Mouse (Mus musculus): ENCODE data around the gene Hdgfl2. TPM values are rescaled to one million over a fixed set of nuclear protein-coding genes. Genes with fewer than 3 reads are reported as not detected.
"Not testable (repeated sequence)": the region's sequence is repeated elsewhere in the genome, so short reads cannot be mapped to it uniquely, and the experiment has no call there.

Hdgfl2 gene
- total and polyA plus RNA-seq, 2 experiments from 2014 or later: 96.4 to 114 TPM

DNA sequence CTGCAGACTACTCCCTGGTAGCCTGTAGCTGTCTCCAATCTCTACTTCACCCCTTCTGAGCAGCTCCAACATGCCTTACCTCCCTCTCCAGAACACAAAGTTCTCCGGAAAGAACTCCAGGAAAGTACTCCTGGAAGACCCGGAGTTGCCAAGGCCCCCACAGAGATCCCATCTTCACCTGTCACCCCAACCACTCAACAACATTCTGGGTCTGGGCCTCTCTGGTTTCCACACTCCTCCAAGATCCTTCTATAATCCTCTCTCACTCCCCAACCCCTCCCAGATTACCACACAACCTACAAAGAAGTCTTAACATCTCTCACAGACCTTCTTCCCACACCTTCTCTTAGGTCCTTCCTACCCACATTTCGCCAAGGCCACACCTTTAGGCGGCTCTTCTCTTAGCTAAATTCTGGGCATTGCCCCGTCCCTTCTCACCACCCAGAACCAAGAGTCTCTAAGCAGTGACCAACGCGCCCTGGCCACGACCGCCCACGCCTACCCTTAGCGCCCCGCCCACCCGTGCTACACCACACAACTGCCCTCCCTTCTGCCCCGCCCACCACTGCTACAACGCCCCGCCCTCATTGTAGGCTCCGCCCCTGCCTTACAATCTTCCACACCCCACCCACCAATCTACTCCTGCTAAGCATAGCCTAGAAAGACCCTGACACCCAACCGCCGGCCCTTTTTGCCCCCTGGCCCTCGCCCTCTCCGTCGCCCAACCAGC, 5.2 kb upstream of the Hdgfl2 start:
- Histone ChIP-seq H3K36me3 (ENCODE audit: insufficient read depth) (peaks cover 38% of the 10 kb centered on the region), H3K27me3 (ENCODE audit: insufficient read depth, low read length) (no peaks in the 10 kb centered on the region), H3K9ac (peak overlapping the region; percentile 90), H3K27ac (ENCODE audit: low read depth, low read length) (peak overlapping the region; percentile 93), H3K4me1 (ENCODE audit: insufficient read depth) (peaks cover 7% of the 10 kb centered on the region; the same call in 1 of the 2 replicates), H3K4me2 (ENCODE audit: low read depth) (peak overlapping the region; percentile 81), H3K9me3 (ENCODE audit: low read length) (no peaks in the 10 kb centered on the region), H3K4me3 (ENCODE audit: low read depth, low read length) (peak overlapping the region; percentile 83)
- peak; percentile 2; the same call in 1 of the 2 replicates for ATAC-seq
- WGBS: 8% methylated on average over 22 of the region's 22 CpGs
- TF ChIP-seq CTCF (IDR thresholded peaks at IDR 0.05; ENCODE audit: low read depth): no peak
- DNase-seq: no peak

DNA sequence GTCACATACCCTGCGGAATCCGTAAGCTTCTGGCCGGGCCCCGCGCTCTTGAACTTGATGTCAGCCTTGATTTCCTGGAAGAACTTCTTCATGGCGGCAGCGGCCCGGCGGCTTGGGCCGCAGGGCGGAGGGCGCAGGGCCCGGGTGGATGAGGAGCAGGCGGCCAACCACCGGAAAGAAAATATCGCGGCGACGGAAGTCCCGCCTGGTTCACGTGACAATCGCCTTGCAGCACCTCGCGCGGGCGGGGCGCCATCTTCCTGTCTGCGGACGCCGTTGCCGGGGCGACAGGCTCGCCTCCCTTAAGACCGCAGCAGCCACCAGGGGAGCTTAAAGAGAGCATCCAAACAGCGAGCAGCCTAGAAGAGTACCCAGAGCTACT, 4.6 kb upstream of the Hdgfl2 start, which contains the start of gene Ubxn6:
Gene Ubxn6, minus strand, starts transcription at position 202 of the 382 bp plus-strand sequence.
- WGBS: 1% methylated on average over 35 of the region's 35 CpGs
- H3K4me1 ChIP-seq (ENCODE audit: insufficient read depth): peaks cover 7% of the 10 kb centered on the region; the same call in 1 of the 2 replicates
- peak; percentile 78 for ATAC-seq
- peak; percentile 76 for TF ChIP-seq CTCF (IDR thresholded peaks at IDR 0.05; ENCODE audit: low read depth)
- H3K9me3 ChIP-seq (ENCODE audit: low read length): no peaks in the 10 kb centered on the region
- H3K27ac ChIP-seq (ENCODE audit: low read depth, low read length): peak within 1 kb of the TSS; percentile 93
- peak; percentile 98 for DNase-seq
- no peaks in the 10 kb centered on the region for H3K27me3 ChIP-seq (ENCODE audit: insufficient read depth, low read length)
- H3K4me3 ChIP-seq (ENCODE audit: low read depth, low read length): peak within 1 kb of the TSS; percentile 83
- peak within 1 kb of the TSS; percentile 90 for H3K9ac ChIP-seq
- peak within 1 kb of the TSS; percentile 81 for H3K4me2 ChIP-seq (ENCODE audit: low read depth)
- H3K36me3 ChIP-seq (ENCODE audit: insufficient read depth): peaks cover 33% of the 10 kb centered on the region

DNA sequence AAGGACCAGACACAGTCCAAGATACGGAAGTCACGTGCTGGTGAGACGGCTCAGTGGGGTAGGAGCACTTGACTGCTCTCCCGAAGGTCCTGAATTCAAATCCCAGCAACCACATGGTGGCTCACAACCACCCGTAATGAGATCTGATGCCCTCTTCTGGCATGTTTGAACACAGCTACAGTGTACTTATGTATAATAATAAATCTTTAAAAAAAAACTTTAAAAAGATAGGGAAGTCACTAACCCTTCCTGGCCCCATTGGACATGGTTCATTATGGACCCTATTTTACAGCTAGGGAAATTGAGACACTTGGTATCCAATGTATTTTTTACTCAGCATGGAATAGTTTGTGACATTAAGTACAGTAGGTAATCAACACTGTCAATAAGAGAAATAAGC, 1.9 kb upstream of the Hdgfl2 start:
- no peak overlapping the region for H3K4me3 ChIP-seq (ENCODE audit: low read depth, low read length)
- ATAC-seq (no peak), DNase-seq (no peak)
- H3K9ac ChIP-seq: no peak overlapping the region
- no peak for TF ChIP-seq CTCF (IDR thresholded peaks at IDR 0.05; ENCODE audit: low read depth)
- no peaks in the 10 kb centered on the region for H3K9me3 ChIP-seq (ENCODE audit: low read length)
- no peak overlapping the region for H3K27ac ChIP-seq (ENCODE audit: low read depth, low read length)
- no peaks in the 10 kb centered on the region for H3K27me3 ChIP-seq (ENCODE audit: insufficient read depth, low read length)
- 93% methylated on average over 5 of the region's 5 CpGs for WGBS
- peaks cover 18% of the 10 kb centered on the region for H3K4me1 ChIP-seq (ENCODE audit: insufficient read depth)
- H3K36me3 ChIP-seq (ENCODE audit: insufficient read depth): peaks cover 13% of the 10 kb centered on the region
- H3K4me2 ChIP-seq (ENCODE audit: low read depth): no peak overlapping the region

DNA sequence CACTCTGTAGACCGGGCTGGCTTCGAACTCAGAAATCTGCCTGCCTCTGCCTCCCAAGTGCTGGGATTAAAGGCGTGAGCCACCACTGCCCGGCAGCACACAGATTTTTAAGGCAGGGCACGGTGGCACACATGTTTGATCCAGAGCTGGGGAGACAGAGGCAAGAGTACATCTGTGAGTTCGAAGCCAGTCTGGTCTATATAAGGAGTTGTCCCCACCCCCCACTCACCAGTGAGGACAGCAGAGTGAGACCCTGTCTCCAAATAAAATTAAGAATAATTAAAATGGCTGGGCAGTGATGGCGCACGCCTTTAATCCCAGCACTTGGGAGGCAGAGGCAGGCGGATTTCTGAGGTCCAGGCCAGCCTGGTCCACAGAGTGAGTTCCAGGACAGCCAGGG, 1.1 kb upstream of the Hdgfl2 start:
- H3K27me3 ChIP-seq (ENCODE audit: insufficient read depth, low read length); H3K9ac ChIP-seq; H3K4me3 ChIP-seq (ENCODE audit: low read depth, low read length); ATAC-seq; H3K9me3 ChIP-seq (ENCODE audit: low read length); DNase-seq; H3K27ac ChIP-seq (ENCODE audit: low read depth, low read length); H3K36me3 ChIP-seq (ENCODE audit: insufficient read depth): not testable (repeated sequence)
- 67% methylated on average over 9 of the region's 9 CpGs for WGBS
- Histone ChIP-seq H3K4me2 (ENCODE audit: low read depth) (0 out of 2 replicates have a peak overlapping the region, but pooled peaks have one; percentile 96), H3K4me1 (ENCODE audit: insufficient read depth) (peaks cover 18% of the 10 kb centered on the region)

DNA sequence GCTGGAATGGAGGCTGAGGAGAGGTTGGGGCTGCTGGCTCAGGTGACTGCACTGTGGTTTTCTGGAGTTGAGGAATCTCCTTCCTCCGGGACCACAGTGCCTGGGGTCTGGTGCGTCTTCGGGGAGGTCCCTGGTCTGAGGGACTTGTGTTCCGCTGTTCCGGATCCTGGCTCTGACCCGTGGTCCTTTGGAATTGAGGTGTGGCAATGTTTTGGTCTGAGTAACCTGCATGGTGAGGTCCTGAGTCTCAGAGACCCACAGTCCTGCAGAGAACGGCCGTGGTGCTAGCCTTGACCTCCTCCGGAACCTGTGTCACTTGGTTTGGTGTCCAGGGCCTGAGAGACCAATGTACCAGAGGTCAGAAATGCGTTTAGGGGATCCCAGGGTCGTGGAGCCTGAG, 487 bp downstream of the Hdgfl2 start:
- H3K9ac ChIP-seq: peak overlapping the region; percentile 71
- ATAC-seq (no peak), DNase-seq (no peak)
- peak overlapping the region; percentile 96 for H3K4me2 ChIP-seq (ENCODE audit: low read depth)
- no peaks in the 10 kb centered on the region for H3K27me3 ChIP-seq (ENCODE audit: insufficient read depth, low read length)
- 3% methylated on average over 11 of the region's 11 CpGs for WGBS
- peak overlapping the region; percentile 75; the same call in 1 of the 2 replicates for H3K27ac ChIP-seq (ENCODE audit: low read depth, low read length)
- peaks cover 18% of the 10 kb centered on the region; the same call in 1 of the 2 replicates for H3K36me3 ChIP-seq (ENCODE audit: insufficient read depth)
- no peaks in the 10 kb centered on the region for H3K9me3 ChIP-seq (ENCODE audit: low read length)
- H3K4me3 ChIP-seq (ENCODE audit: low read depth, low read length): peak overlapping the region; percentile 99
- TF ChIP-seq CTCF (IDR thresholded peaks at IDR 0.05; ENCODE audit: low read depth): no peak
- H3K4me1 ChIP-seq (ENCODE audit: insufficient read depth): peaks cover 11% of the 10 kb centered on the region

DNA sequence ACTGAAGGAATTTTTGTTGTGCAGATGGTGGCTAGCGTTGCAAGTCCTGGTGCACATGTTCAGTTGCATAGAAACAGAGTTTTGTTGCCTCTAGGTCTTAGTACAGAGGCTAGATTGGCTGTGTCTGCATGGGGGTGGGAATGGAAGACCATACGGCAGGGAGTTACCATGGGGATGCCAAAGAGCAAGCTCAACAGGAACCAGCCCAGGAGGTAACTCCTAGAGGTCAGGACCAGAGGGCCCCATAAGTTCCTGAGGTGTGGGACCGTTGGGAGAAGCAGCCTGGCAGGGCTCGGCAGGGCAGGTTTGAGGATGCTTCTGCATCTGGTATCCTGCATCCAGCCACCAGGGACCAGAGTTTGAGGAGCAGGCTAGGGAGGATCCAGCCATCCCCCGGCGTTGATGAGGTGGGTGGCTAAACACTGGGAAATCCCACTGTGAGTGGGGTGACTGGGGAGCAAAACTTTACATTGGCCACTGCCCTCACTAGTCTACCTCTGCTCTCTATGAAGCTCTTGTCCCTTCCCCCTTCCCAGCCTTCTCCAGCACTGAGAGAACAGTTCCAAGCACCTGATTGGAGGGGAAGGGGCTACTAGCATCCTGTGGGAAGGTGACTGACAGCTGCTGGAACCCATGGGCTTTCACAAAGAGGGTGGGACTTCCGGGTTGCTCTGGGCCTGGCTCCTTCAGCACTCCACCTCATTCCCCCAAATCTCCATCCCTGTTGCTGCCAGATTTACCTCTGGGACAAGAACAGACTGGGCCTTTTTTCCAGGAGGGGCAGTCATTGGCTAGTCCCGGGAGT, 1.5 kb downstream of the Hdgfl2 start:
- DNase-seq: peak; percentile 81
- Histone ChIP-seq H3K9me3 (ENCODE audit: low read length) (no peaks in the 10 kb centered on the region), H3K9ac (peak overlapping the region; percentile 71), H3K27me3 (ENCODE audit: insufficient read depth, low read length) (no peaks in the 10 kb centered on the region), H3K4me2 (ENCODE audit: low read depth) (peak overlapping the region; percentile 96), H3K4me3 (ENCODE audit: low read depth, low read length) (peak overlapping the region; percentile 99), H3K27ac (ENCODE audit: low read depth, low read length) (0 out of 2 replicates have a peak overlapping the region, but pooled peaks have one; percentile 40), H3K4me1 (ENCODE audit: insufficient read depth) (peaks cover 11% of the 10 kb centered on the region), H3K36me3 (ENCODE audit: insufficient read depth) (peaks cover 18% of the 10 kb centered on the region; the same call in 1 of the 2 replicates)
- peak; percentile 66 for ATAC-seq
- 7% methylated on average over 8 of the region's 8 CpGs for WGBS
- peak; percentile 26 for TF ChIP-seq CTCF (IDR thresholded peaks at IDR 0.05; ENCODE audit: low read depth)

Data from forebrain, postnatal 0 days (tissue).